Comparison of ENCODE assay signal across 10 mouse cellular contexts in the genomic region with DNA sequence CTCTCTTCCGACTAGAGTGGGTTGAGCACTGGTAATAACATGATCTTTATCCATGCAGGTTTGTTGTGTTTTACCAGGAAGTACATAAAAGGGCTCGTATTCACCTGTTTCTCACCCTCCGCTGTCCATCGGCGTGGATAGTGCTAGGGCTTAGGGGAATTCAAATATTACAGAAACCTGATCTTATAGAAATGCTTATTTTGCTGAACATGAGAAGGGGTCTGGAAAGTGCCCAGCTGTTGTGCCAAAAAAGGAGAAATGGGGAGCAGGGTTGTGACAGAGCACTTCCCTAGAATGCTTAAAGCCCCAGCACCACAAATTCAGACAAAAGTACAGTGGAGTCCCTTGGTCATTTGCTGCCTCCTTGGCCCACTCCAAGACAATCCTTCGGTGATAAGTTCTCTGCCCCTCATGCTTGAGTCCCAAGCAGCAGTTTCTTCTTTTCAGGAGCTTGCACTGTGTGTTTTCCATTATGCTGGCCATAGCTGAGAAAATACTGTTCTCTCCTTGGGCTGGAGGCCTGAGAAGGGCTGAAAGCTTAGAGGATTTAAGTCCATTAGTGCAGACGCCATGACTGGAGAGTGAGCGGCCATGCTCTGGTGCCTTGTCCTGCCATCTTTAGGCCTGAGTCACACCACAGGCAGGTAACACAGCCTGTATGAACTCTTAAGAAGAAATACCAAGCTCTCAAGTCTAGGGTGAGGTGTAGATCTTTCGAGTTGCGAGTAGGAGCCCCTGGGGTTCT. TPM values are rescaled to one million over a fixed set of nuclear protein-coding genes. Genes with fewer than 3 reads are reported as not detected.
DNase-seq lines count a peak whose midpoint lies in the region; TF ChIP-seq lines count a peak whose summit lies in the region.
"Had no signal": no experiment of that assay in that cellular context is flagged by ENCODE, and none has a peak within 500 bp of the region (broad histone marks: within the 10 kb centered on the region; RNA-seq: fewer than 3 reads in every experiment).

No protein-coding gene starts in this region.

- 80% methylated on average over 10 of the region's 10 CpGs for WGBS in hindbrain, embryonic 10.5 days
- 83% methylated on average over 10 of the region's 10 CpGs for WGBS in midbrain, embryonic 10.5 days

- no peak for TF ChIP-seq CTCF in MEL (IDR thresholded peaks at IDR 0.05 in 2 of 3, conservative IDR thresholded peaks at IDR 0.05 in 1 of 3; ENCODE audit: control insufficient read depth in 1 of 3, insufficient read depth in 1 of 3, low read depth in 2 of 3, low read length in 3 of 3, poor library complexity in 1 of 3, severe bottlenecking in 1 of 3)

- peak; percentile 90 for DNase-seq in heart, adult 11 months
- no peak for DNase-seq in heart, postnatal 25 days (ENCODE audit: low spot score)
- peak; percentile 34 for DNase-seq in MEL (ENCODE audit: low read depth, low spot score)
- no peak for DNase-seq in hindbrain, embryonic 10.5 days (ENCODE audit: low spot score)
- DNase-seq in midbrain, embryonic 10.5 days (ENCODE audit: low spot score): no peak
- no peak for DNase-seq in left cerebral cortex, postnatal 14 days (ENCODE audit: low spot score in 2 of 2)
- no peak for DNase-seq in left cerebral cortex, postnatal 25 days (ENCODE audit: low spot score in 2 of 2)
- no peak for DNase-seq in thymus, postnatal 0 days (ENCODE audit: low spot score)
- DNase-seq: cerebellum, adult 9-11 months; thymus, postnatal 25 days had no signal

- H3K9ac ChIP-seq in MEL (ENCODE audit: control insufficient read depth, low read depth, low read length, poor library complexity, severe bottlenecking): peak overlapping the region; percentile 78

- H3K36me3 ChIP-seq in MEL (ENCODE audit: control insufficient read depth in 1 of 2, insufficient read depth in 2 of 2, low read length in 2 of 2): peaks cover 0 to 13% of the 10 kb centered on the region in 2 experiments; a peak in 2 of 4 replicates
- peaks cover 20% of the 10 kb centered on the region for H3K36me3 ChIP-seq in hindbrain, embryonic 10.5 days
- H3K36me3 ChIP-seq in midbrain, embryonic 10.5 days: peaks cover 20% of the 10 kb centered on the region

- peaks cover 0 to 15% of the 10 kb centered on the region in 2 experiments; a peak in 2 of 4 replicates for H3K4me1 ChIP-seq in MEL (ENCODE audit: control insufficient read depth in 1 of 2, insufficient read depth in 2 of 2, low read length in 2 of 2)
- H3K4me1 ChIP-seq in hindbrain, embryonic 10.5 days (replicated peaks): peaks cover 29% of the 10 kb centered on the region
- H3K4me1 ChIP-seq in midbrain, embryonic 10.5 days: peaks cover 30% of the 10 kb centered on the region

- no peak overlapping the region for H3K27ac ChIP-seq in MEL (ENCODE audit: control insufficient read depth, low read depth, low read length)
- H3K27ac ChIP-seq in hindbrain, embryonic 10.5 days: no peak overlapping the region
- no peak overlapping the region for H3K27ac ChIP-seq in midbrain, embryonic 10.5 days (replicated peaks)

- peak overlapping the region; percentile 84 to 88 for H3K4me3 ChIP-seq in MEL (ENCODE audit: control insufficient read depth in 1 of 2, insufficient read depth in 1 of 2, low read depth in 2 of 2, low read length in 2 of 2)
- peak overlapping the region; percentile 70 for H3K4me3 ChIP-seq in hindbrain, embryonic 10.5 days
- peak overlapping the region; percentile 77 for H3K4me3 ChIP-seq in midbrain, embryonic 10.5 days

- H3K9me3 ChIP-seq in MEL (replicated peaks; ENCODE audit: insufficient read depth, low read length): no peaks in the 10 kb centered on the region
- no peaks in the 10 kb centered on the region for H3K9me3 ChIP-seq in hindbrain, embryonic 10.5 days
- no peaks in the 10 kb centered on the region for H3K9me3 ChIP-seq in midbrain, embryonic 10.5 days (replicated peaks)

- peaks cover 3% of the 10 kb centered on the region; the same call in 1 of the 2 replicates for H3K79me2 ChIP-seq in MEL (ENCODE audit: control insufficient read depth, insufficient read depth, low read length, poor library complexity)

- intact Hi-C loops in heart, postnatal 25 days (cut with DNase I): no loop called here
- intact Hi-C loops in left cerebral cortex, postnatal 14 days (cut with DNase I): no loop called here
- intact Hi-C loops in left cerebral cortex, postnatal 25 days (cut with DNase I): no loop called here

- H3K27me3 ChIP-seq in MEL (ENCODE audit: control insufficient read depth in 1 of 2, insufficient read depth in 2 of 2, low read length in 2 of 2): no peaks in the 10 kb centered on the region
- peaks cover 10% of the 10 kb centered on the region for H3K27me3 ChIP-seq in hindbrain, embryonic 10.5 days (ENCODE audit: insufficient read depth, poor library complexity, severe bottlenecking)
- H3K27me3 ChIP-seq in midbrain, embryonic 10.5 days (ENCODE audit: low read depth, poor library complexity, severe bottlenecking): peaks cover 10% of the 10 kb centered on the region

- TF ChIP-seq EP300 in MEL (IDR thresholded peaks at IDR 0.05; ENCODE audit: low read depth in 1 of 2, low read length in 2 of 2): no peak

- TF ChIP-seq POLR2A in MEL (IDR thresholded peaks at IDR 0.05; ENCODE audit: control insufficient read depth in 1 of 2, insufficient read depth in 1 of 2, low read depth in 1 of 2, low read length in 2 of 2, poor library complexity in 1 of 2): no peak

- TF ChIP-seq RAD21 in MEL (IDR thresholded peaks at IDR 0.05; ENCODE audit: low read depth, low read length): no peak

TF ChIP-seq in MEL, 35 proteins besides CTCF, POLR2A, EP300 and RAD21 (continues in another document):
- TF ChIP-seq NRF1 (IDR thresholded peaks at IDR 0.05; ENCODE audit: insufficient read depth, low read depth, low read length, poor library complexity, severe bottlenecking) (no peak), SMC3 (IDR thresholded peaks at IDR 0.05; ENCODE audit: low read depth, low read length) (no peak), KAT2A (conservative IDR thresholded peaks at IDR 0.05; ENCODE audit: low read depth, low read length) (no peak), MYC (IDR thresholded peaks at IDR 0.05; ENCODE audit: low read depth, low read length) (no peak)

RNA-seq across cellular contexts. Expression of a gene that starts 1.4 kb away (rescaled TPM):
- 10 to 100 TPM; 88.1 to 88.6 TPM for total RNA-seq in heart, postnatal 25 days (2021)
- total RNA-seq in MEL (2012; rRNA removed): 2.0 and 2.7 TPM in 2 replicates
- 1 to 10 TPM in 1 of 2 experiments, not detected in 1; 4.7 TPM for polyA plus RNA-seq in MEL (2012; ENCODE audit: insufficient read depth in 1 of 2, insufficient read length in 2 of 2, low read depth in 1 of 2, low replicate concordance in 2 of 2, missing spikeins in 1 of 2)
- polyA plus RNA-seq in hindbrain, embryonic 10.5 days (2016; fragmentation: Nextera tagmentation; extraction: Ambion mirVana): 18.4 and 20.7 TPM in 2 replicates
- 18.4 and 19.6 TPM in 2 replicates for polyA plus RNA-seq in midbrain, embryonic 10.5 days (2016; fragmentation: Nextera tagmentation; extraction: Ambion mirVana)
- total RNA-seq in left cerebral cortex, postnatal 14 days (2021): 10 to 100 TPM; 15.8 to 19.4 TPM
- total RNA-seq in left cerebral cortex, postnatal 25 days (2021): 10 to 100 TPM; 17.6 to 20.9 TPM
- polyA plus RNA-seq in thymus, postnatal 0 days (2015; fragmentation: Nextera tagmentation; extraction: Ambion mirVana): 11.0 and 12.8 TPM in 2 replicates

RNA-seq across cellular contexts. Expression of a gene that starts 11.6 kb away (rescaled TPM):
- total RNA-seq in heart, postnatal 25 days (2021): 100 to 1,000 TPM in 1 of 2 experiments, 10 to 100 TPM in 1; 97.1 to 108 TPM
- 32.3 and 49.6 TPM in 2 replicates for total RNA-seq in MEL (2012; rRNA removed)
- polyA plus RNA-seq in MEL (2012; ENCODE audit: insufficient read depth in 1 of 2, insufficient read length in 2 of 2, low read depth in 1 of 2, low replicate concordance in 2 of 2, missing spikeins in 1 of 2): 10 to 100 TPM in 1 of 2 experiments, not detected in 1; 37.5 TPM
- 30.7 and 34.3 TPM in 2 replicates for polyA plus RNA-seq in hindbrain, embryonic 10.5 days (2016; fragmentation: Nextera tagmentation; extraction: Ambion mirVana)
- 28.5 and 29.3 TPM in 2 replicates for polyA plus RNA-seq in midbrain, embryonic 10.5 days (2016; fragmentation: Nextera tagmentation; extraction: Ambion mirVana)
- total RNA-seq in left cerebral cortex, postnatal 14 days (2021): 100 to 1,000 TPM; 120 to 135 TPM
- 100 to 1,000 TPM; 133 to 141 TPM for total RNA-seq in left cerebral cortex, postnatal 25 days (2021)
- 65.8 and 74.0 TPM in 2 replicates for polyA plus RNA-seq in thymus, postnatal 0 days (2015; fragmentation: Nextera tagmentation; extraction: Ambion mirVana)

RNA-seq across cellular contexts. Expression of a gene that starts 14.2 kb away (rescaled TPM):
- total RNA-seq in heart, postnatal 25 days (2021): 1 to 10 TPM; 6.9 TPM
- not detected in 2 replicates for total RNA-seq in MEL (2012; rRNA removed)
- under 1 TPM in 1 of 2 experiments, not detected in 1; 0.04 TPM for polyA plus RNA-seq in MEL (2012; ENCODE audit: insufficient read depth in 1 of 2, insufficient read length in 2 of 2, low read depth in 1 of 2, low replicate concordance in 2 of 2, missing spikeins in 1 of 2)
- 0.58 and 0.65 TPM in 2 replicates for polyA plus RNA-seq in hindbrain, embryonic 10.5 days (2016; fragmentation: Nextera tagmentation; extraction: Ambion mirVana)
- polyA plus RNA-seq in midbrain, embryonic 10.5 days (2016; fragmentation: Nextera tagmentation; extraction: Ambion mirVana): 0.31 TPM in 1 of 2 replicates, not detected in the other
- not detected for total RNA-seq in left cerebral cortex, postnatal 14 days (2021)
- not detected for total RNA-seq in left cerebral cortex, postnatal 25 days (2021)
- 2.1 and 2.4 TPM in 2 replicates for polyA plus RNA-seq in thymus, postnatal 0 days (2015; fragmentation: Nextera tagmentation; extraction: Ambion mirVana)

RNA-seq across cellular contexts. Expression of a gene that starts 34.6 kb away (rescaled TPM):
- 10 to 100 TPM; 18.2 to 19.4 TPM for total RNA-seq in heart, postnatal 25 days (2021)
- total RNA-seq in MEL (2012; rRNA removed): 109 and 141 TPM in 2 replicates
- polyA plus RNA-seq in MEL (2012; ENCODE audit: insufficient read depth in 1 of 2, insufficient read length in 2 of 2, low read depth in 1 of 2, low replicate concordance in 2 of 2, missing spikeins in 1 of 2): 100 to 1,000 TPM in 1 of 2 experiments, not detected in 1; 191 TPM
- 90.0 and 95.5 TPM in 2 replicates for polyA plus RNA-seq in hindbrain, embryonic 10.5 days (2016; fragmentation: Nextera tagmentation; extraction: Ambion mirVana)
- polyA plus RNA-seq in midbrain, embryonic 10.5 days (2016; fragmentation: Nextera tagmentation; extraction: Ambion mirVana): 85.5 and 87.0 TPM in 2 replicates
- 10 to 100 TPM; 35.7 to 37.4 TPM for total RNA-seq in left cerebral cortex, postnatal 14 days (2021)
- 10 to 100 TPM; 32.7 to 33.6 TPM for total RNA-seq in left cerebral cortex, postnatal 25 days (2021)
- polyA plus RNA-seq in thymus, postnatal 0 days (2015; fragmentation: Nextera tagmentation; extraction: Ambion mirVana): 109 and 112 TPM in 2 replicates

RNA-seq across cellular contexts. Expression of a gene that starts 34.9 kb away (rescaled TPM):
- 10 to 100 TPM; 33.4 to 36.3 TPM for total RNA-seq in heart, postnatal 25 days (2021)
- 27.2 and 34.5 TPM in 2 replicates for total RNA-seq in MEL (2012; rRNA removed)
- 10 to 100 TPM in 1 of 2 experiments, not detected in 1; 30.2 TPM for polyA plus RNA-seq in MEL (2012; ENCODE audit: insufficient read depth in 1 of 2, insufficient read length in 2 of 2, low read depth in 1 of 2, low replicate concordance in 2 of 2, missing spikeins in 1 of 2)
- 48.9 and 53.4 TPM in 2 replicates for polyA plus RNA-seq in hindbrain, embryonic 10.5 days (2016; fragmentation: Nextera tagmentation; extraction: Ambion mirVana)
- 46.6 and 50.4 TPM in 2 replicates for polyA plus RNA-seq in midbrain, embryonic 10.5 days (2016; fragmentation: Nextera tagmentation; extraction: Ambion mirVana)
- total RNA-seq in left cerebral cortex, postnatal 14 days (2021): 10 to 100 TPM; 53.5 to 55.5 TPM
- total RNA-seq in left cerebral cortex, postnatal 25 days (2021): 10 to 100 TPM; 57.9 to 58.0 TPM
- 89.2 and 97.8 TPM in 2 replicates for polyA plus RNA-seq in thymus, postnatal 0 days (2015; fragmentation: Nextera tagmentation; extraction: Ambion mirVana)

Comparison
In these comparisons a context has a peak if more than half of its experiments do, and no peak if none do; other contexts are left out.
1. DNase-seq: peak in heart, adult 11 months (single experiment) and MEL (single experiment); none in heart, postnatal 25 days (single experiment), hindbrain, embryonic 10.5 days (single experiment), midbrain, embryonic 10.5 days (single experiment), left cerebral cortex, postnatal 14 days (0 of 2), left cerebral cortex, postnatal 25 days (0 of 2) and thymus, postnatal 0 days (single experiment).
2. RNA of a gene that starts 1.4 kb away (total RNA-seq): 88.1 to 88.6 TPM in heart, postnatal 25 days; 17.6 to 20.9 TPM in left cerebral cortex, postnatal 25 days, 15.8 to 19.4 TPM in left cerebral cortex, postnatal 14 days and 2.0 to 2.7 TPM in MEL; every median in the first group is over 4 times any median in the second.
3. Peak in every context shown above with its lines, with median percentiles within 50 percentile points of each other: H3K4me3 ChIP-seq.